Mouse (Mus musculus) splenic B cell, adult 2 months (primary cell): ENCODE results near the gene Adap1.

Source experiments
- DNase-seq: peaks from one replicate; pipeline ENCODE4 v3.0.0-alpha.2; 2011; ENCODE audit warnings: low read depth, low spot score
- H3K27me3 ChIP-seq: 2 replicates; pipeline ENCODE4 v1.6.1; 2012; ENCODE audit warnings: mild to moderate bottlenecking, low read length, moderate library complexity, mixed read lengths; ENCODE audit not compliant: control insufficient read depth, poor library complexity, insufficient read depth, severe bottlenecking
- H3K36me3 ChIP-seq: 2 replicates; pipeline ENCODE4 v1.6.1; 2012; ENCODE audit warnings: mild to moderate bottlenecking, low read length, moderate library complexity, mixed read lengths; ENCODE audit not compliant: control insufficient read depth, poor library complexity, insufficient read depth, severe bottlenecking

The Adap1 gene

GRCm38 (mm10) chr5:139261403-139261802 lies 64.0 kb downstream of the Adap1 start:
- Histone ChIP-seq H3K27me3 (no peaks in the 10 kb centered on the region), H3K36me3 (peaks cover 6% of the 10 kb centered on the region; the same call in 1 of the 2 replicates)
- no peak for DNase-seq

- H3K36me3 ChIP-seq: peaks cover 6% of the 10 kb centered on the region; the same call in 1 of the 2 replicates
- DNase-seq: no peak
- no peaks in the 10 kb centered on the region for H3K27me3 ChIP-seq
Observed at GRCm38 (mm10) chr5:139259853-139260252, 65.6 kb downstream of the Adap1 start.

- no peak for DNase-seq
- Histone ChIP-seq H3K27me3 (no peaks in the 10 kb centered on the region), H3K36me3 (peaks cover 2% of the 10 kb centered on the region; the same call in 1 of the 2 replicates)
Observed at GRCm38 (mm10) chr5:139258371-139259035, 66.9 kb downstream of the Adap1 start.

- no peak for DNase-seq
- H3K27me3 ChIP-seq: no peaks in the 10 kb centered on the region
- no peaks in the 10 kb centered on the region for H3K36me3 ChIP-seq
Observed at GRCm38 (mm10) chr5:139257818-139258217, 67.6 kb downstream of the Adap1 start.

- Histone ChIP-seq H3K27me3 (no peaks in the 10 kb centered on the region), H3K36me3 (no peaks in the 10 kb centered on the region)
- no peak for DNase-seq
Observed at GRCm38 (mm10) chr5:139257265-139257664, 68.2 kb downstream of the Adap1 start.

- no peaks in the 10 kb centered on the region for H3K27me3 ChIP-seq
- DNase-seq: peak; percentile 56
- H3K36me3 ChIP-seq: no peaks in the 10 kb centered on the region
Observed at GRCm38 (mm10) chr5:139256211-139256765, 69.1 kb downstream of the Adap1 start.

GRCm38 (mm10) chr5:139255777-139256176 lies 69.6 kb downstream of the Adap1 start:
- no peak for DNase-seq

GRCm38 (mm10) chr5:139254938-139255337 lies 70.5 kb downstream of the Adap1 start:
- no peaks in the 10 kb centered on the region for H3K27me3 ChIP-seq
- no peak for DNase-seq
- H3K36me3 ChIP-seq: no peaks in the 10 kb centered on the region

More at GRCm38 (mm10) chr5:139255777-139256176, 69.6 kb downstream of the Adap1 start:
- Histone ChIP-seq H3K27me3 (no peaks in the 10 kb centered on the region), H3K36me3 (no peaks in the 10 kb centered on the region)

- Histone ChIP-seq H3K36me3 (no peaks in the 10 kb centered on the region), H3K27me3 (no peaks in the 10 kb centered on the region)
- peak; percentile 43 for DNase-seq
Observed at GRCm38 (mm10) chr5:139253301-139253741, 72.1 kb downstream of the Adap1 start.

- H3K36me3 ChIP-seq: no peaks in the 10 kb centered on the region; the same call in 1 of the 2 replicates
- DNase-seq: no peak
Observed at GRCm38 (mm10) chr5:139252910-139253245, 72.5 kb downstream of the Adap1 start.

GRCm38 (mm10) chr5:139252081-139252909 lies 73.1 kb downstream of the Adap1 start, which contains the start of gene Get4:
TSS of gene Get4 (plus strand) at chr5:139252324.
- Histone ChIP-seq H3K36me3 (no peaks in the 10 kb centered on the region; the same call in 1 of the 2 replicates), H3K27me3 (no peaks in the 10 kb centered on the region)
- peak; percentile 100 for DNase-seq

More at GRCm38 (mm10) chr5:139252910-139253245, 72.5 kb downstream of the Adap1 start:
- no peaks in the 10 kb centered on the region for H3K27me3 ChIP-seq

GRCm38 (mm10) chr5:139251736-139252080 lies 73.7 kb downstream of the Adap1 start:
- no peaks in the 10 kb centered on the region for H3K27me3 ChIP-seq
- H3K36me3 ChIP-seq: peaks cover 3% of the 10 kb centered on the region; the same call in 1 of the 2 replicates
- no peak for DNase-seq

- no peak for DNase-seq
- peaks cover 3% of the 10 kb centered on the region; the same call in 1 of the 2 replicates for H3K36me3 ChIP-seq
- H3K27me3 ChIP-seq: no peaks in the 10 kb centered on the region
Observed at GRCm38 (mm10) chr5:139251279-139251678, 74.1 kb downstream of the Adap1 start.

- peaks cover 4% of the 10 kb centered on the region for H3K36me3 ChIP-seq
- H3K27me3 ChIP-seq: no peaks in the 10 kb centered on the region
- DNase-seq: no peak
Observed at GRCm38 (mm10) chr5:139248846-139249245, 76.6 kb downstream of the Adap1 start.

GRCm38 (mm10) chr5:139247767-139248166 lies 77.7 kb downstream of the Adap1 start:
- peaks cover 4% of the 10 kb centered on the region for H3K36me3 ChIP-seq
- no peak for DNase-seq
- H3K27me3 ChIP-seq: no peaks in the 10 kb centered on the region
